Mouse (Mus musculus) liver, postnatal 0 days (tissue): Measurements from ENCODE around the gene 2210016L21Rik.

Experiments used
- CTCF ChIP-seq: sonication (generic); IDR thresholded peaks from 2 replicates; pipeline ENCODE4 v1.5.1; 2016; ENCODE audit warnings: antibody characterized with exemption, low read depth
- EP300 ChIP-seq: IDR thresholded peaks from 2 replicates; pipeline ENCODE4 v1.6.1; 2016; ENCODE audit warnings: antibody characterized with exemption, low read depth, mild to moderate bottlenecking

GRCm38 (mm10) chr5:114913686-114914085, 28.3 kb upstream of the 2210016L21Rik start:
- TF ChIP-seq CTCF (no peak), EP300 (no peak)
